Mouse (Mus musculus): ENCODE measurements at regions not wholly inside any gene's neighbourhood (a gene's known extent, or its start where the extent isn't known, plus 50 kb on each side); places are given as distances from the start of the nearest gene placed in this dataset. TPM values are rescaled to one million over a fixed set of nuclear protein-coding genes. Genes with fewer than 3 reads are reported as not detected.

- DNase-seq = no peak
- intact Hi-C loops (cut with DNase I) = no loop called here
Measured at GRCm38 (mm10) chr14:96592051-96592450, 73.1 kb upstream of the Klhl1 start.

Small RNA genes in the stretch of these regions (microRNA-seq; reads per million reads assigned to microRNA genes)
- not detected for gene Gm27441

Measured in left cerebral cortex, postnatal 4 days (tissue).